Mouse (Mus musculus) bone marrow macrophage, adult 2 months (primary cell): ENCODE data around the gene Grap2.

Experiments used
- CTCF ChIP-seq: IDR thresholded peaks from 2 replicates; pipeline ENCODE4 v1.5.1; 2012; ENCODE audit warnings: low read depth, mild to moderate bottlenecking, low read length, moderate library complexity
- POLR2A ChIP-seq: IDR thresholded peaks from 2 replicates; pipeline ENCODE4 v1.6.1; 2012; ENCODE audit warnings: mild to moderate bottlenecking, low read depth, low read length, borderline replicate concordance

- no peak for TF ChIP-seq CTCF
- no peak for TF ChIP-seq POLR2A
These were observed 28.3 kb upstream of the Grap2 start for GRCm38 (mm10) chr15:80544115-80544514.
